Mouse (Mus musculus) kidney, adult 2 months (tissue): Measurements from ENCODE around the gene E430018J23Rik.

Experiments used
- CTCF ChIP-seq: fragments of 200-500 bp; conservative IDR thresholded peaks from 2 replicates; pipeline ENCODE4 v1.5.1; 2011; ENCODE audit warnings: low read depth, mild to moderate bottlenecking, control low read depth, low read length, moderate library complexity, mixed read lengths; ENCODE audit not compliant: insufficient read depth, insufficient read length
- POLR2A ChIP-seq: fragments of 200-500 bp; IDR thresholded peaks from one replicate; pipeline ENCODE4 v1.6.1; 2011; ENCODE audit warnings: low read depth, low read length, control low read depth

DNA sequence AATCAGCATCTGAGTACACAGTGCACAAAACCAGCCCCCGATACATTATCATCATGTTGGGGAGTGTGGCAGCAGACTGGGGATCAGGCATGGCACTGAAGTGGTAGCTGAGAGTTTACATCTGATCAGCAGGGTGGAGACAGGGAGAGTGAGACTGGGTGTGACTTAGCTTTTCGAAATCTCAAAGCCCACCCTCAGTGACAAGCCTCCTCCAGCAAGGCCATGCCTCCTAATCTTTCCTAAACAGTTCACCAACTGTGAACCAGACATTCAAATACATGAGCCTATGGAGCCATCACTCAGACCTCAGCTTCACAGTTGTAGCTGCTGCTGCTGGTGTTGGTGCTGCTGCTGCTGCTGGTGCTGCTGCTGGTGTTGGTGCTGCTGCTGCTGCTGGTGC is 18.0 kb upstream of the E430018J23Rik start:
- TF ChIP-seq POLR2A (no peak), CTCF (no peak)
